ENCODE assay signal across 13 mouse cellular contexts in genomic region chr6:145114561-145114960, GRCm38 (mm10).
DNase-seq lines count a peak whose midpoint lies in the region.
"Had no signal": no experiment of that assay in that cellular context is flagged by ENCODE, and none has a peak within 500 bp of the region (broad histone marks: within the 10 kb centered on the region; RNA-seq: fewer than 3 reads in every experiment).

No protein-coding gene starts in this region.

- DNase-seq in retina, postnatal 1 day: peak; percentile 14
- no peak for DNase-seq in retina, embryonic 14.5 days (ENCODE audit: low spot score)
- peak; percentile 51 for DNase-seq in 3T3-L1 (ENCODE audit: low read depth, low spot score)
- DNase-seq in kidney, adult 8-10 months: no peak
- DNase-seq in lung, adult 18-20 months: no peak
- DNase-seq: adrenal gland, postnatal 14 days; adrenal gland, postnatal 36 days; cerebellum, adult 11-12 months; cerebellum, adult 2 months; cerebellum, adult 9-10 months; cerebellum, postnatal 10 days; cerebellum, postnatal 25 days; forebrain, postnatal 0 days had no signal

Comparison
In these comparisons a context has a peak if more than half of its experiments do, and no peak if none do; other contexts are left out.
1. DNase-seq: peak in retina, postnatal 1 day (single experiment) and 3T3-L1 (single experiment); none in retina, embryonic 14.5 days (single experiment), kidney, adult 8-10 months (0 of 2) and lung, adult 18-20 months (0 of 2).